Mouse (Mus musculus): Measurements from ENCODE around the gene Adgrl4. TPM values are rescaled to one million over a fixed set of nuclear protein-coding genes. Genes with fewer than 3 reads are reported as not detected.

The Adgrl4 gene
- polyA plus RNA-seq, 1 experiment from 2014 or later, result 6.5 TPM

DNA sequence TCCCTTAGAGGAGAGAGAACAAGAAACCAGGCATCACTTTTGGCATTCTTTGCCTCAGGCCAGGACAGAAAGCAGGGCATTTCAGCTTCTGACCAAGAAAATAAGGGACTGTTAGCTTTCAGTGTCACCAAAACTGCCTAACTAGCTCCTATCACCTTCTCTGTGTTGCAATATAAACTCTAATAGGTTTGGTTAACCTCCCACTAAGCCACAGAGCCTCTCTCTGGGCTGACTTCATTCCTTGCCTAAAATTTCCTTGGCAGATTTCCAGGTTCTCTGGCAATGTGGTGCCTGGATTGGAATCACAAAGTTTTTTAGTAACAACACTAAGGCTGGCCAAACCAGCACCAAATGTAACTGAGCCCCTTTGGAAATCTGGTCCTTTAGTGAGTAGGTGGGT, 154.2 kb downstream of the Adgrl4 start:
- H3K4me2 ChIP-seq (replicated peaks), result no peak overlapping the region
- no peak for ATAC-seq (ENCODE audit: insufficient number of reproducible peaks, insufficient read depth, low FRiP score, low TSS enrichment)
- H3K27me3 ChIP-seq, result no peaks in the 10 kb centered on the region
- no peak overlapping the region for H3K27ac ChIP-seq
- no peaks in the 10 kb centered on the region for H3K9me3 ChIP-seq
- no peak overlapping the region for H3K4me3 ChIP-seq
- no peaks in the 10 kb centered on the region for H3K4me1 ChIP-seq
- H3K36me3 ChIP-seq, result no peaks in the 10 kb centered on the region
- H3K9ac ChIP-seq, result no peak overlapping the region

Data from embryonic facial prominence, embryonic 12.5 days (tissue).